Mouse (Mus musculus) spleen, adult 2 months (tissue): Measurements from ENCODE around the gene Dyrk2. TPM values are rescaled to one million over a fixed set of nuclear protein-coding genes. Genes with fewer than 3 reads are reported as not detected.

ENCODE experiments used
- DNase-seq, 2 experiments: peaks; one replicate each; pipeline versions ENCODE4 v3.0.0 to v3.0.0-alpha.2; 2012 to 2021; ENCODE audit warnings: low spot score in 2 of 2, low read depth in 1 of 2
- H3K27ac ChIP-seq: fragments of 200-500 bp; 2 replicates; pipeline ENCODE4 v1.5.1; 2012; ENCODE audit warnings: low read length, inconsistent platforms; ENCODE audit not compliant: insufficient read depth
- H3K27me3 ChIP-seq: fragments of 200-500 bp; 2 replicates; pipeline ENCODE4 v1.6.1; 2012; ENCODE audit warnings: mild to moderate bottlenecking, moderate library complexity, low read length, inconsistent platforms; ENCODE audit not compliant: control insufficient read depth, insufficient read depth
- H3K36me3 ChIP-seq: fragments of 200-500 bp; 2 replicates; pipeline ENCODE4 v1.6.1; 2012; ENCODE audit warnings: mild to moderate bottlenecking, low read length, inconsistent platforms; ENCODE audit not compliant: control insufficient read depth, insufficient read depth
- H3K4me1 ChIP-seq: fragments of 200-500 bp; 2 replicates; pipeline ENCODE4 v1.6.1; 2011; ENCODE audit warnings: inconsistent platforms; ENCODE audit not compliant: control insufficient read depth, insufficient read depth, insufficient read length
- H3K4me3 ChIP-seq: fragments of 200-500 bp; 2 replicates; pipeline ENCODE4 v1.5.1; 2011; ENCODE audit warnings: mild to moderate bottlenecking, inconsistent platforms; ENCODE audit not compliant: insufficient read depth, insufficient read length; ENCODE audit errors: extremely low read depth
- CTCF ChIP-seq: fragments of 200-500 bp; IDR thresholded peaks from 2 replicates; pipeline ENCODE4 v1.5.1; 2011; ENCODE audit warnings: mild to moderate bottlenecking, inconsistent platforms; ENCODE audit not compliant: insufficient read depth, insufficient read length, insufficient replicate concordance; ENCODE audit errors: extremely low read depth
- POLR2A ChIP-seq: fragments of 200-500 bp; IDR thresholded peaks from 2 replicates; pipeline ENCODE4 v1.6.1; 2011; ENCODE audit warnings: low read depth, low read length, inconsistent platforms
- WGBS: fragments of 180-500 bp; shearing (Covaris S2); methylation state at CpG from one replicate; pipeline ENCODE4 v1.1.7; 2018; 5-methylcytosine and 5-hydroxymethylcytosine counted together
- polyA plus RNA-seq: library from polyadenylated mRNA; depleted of rRNA; stranded (reverse); fragments of >200 nt; gene quantifications from 2 replicates; pipeline ENCODE4 v1.2.3, GENCODE M21; 2012; rRNA removed

The Dyrk2 gene
- polyA plus RNA-seq: 10.0 and 10.1 TPM in 2 replicates

GRCm38 (mm10) chr10:118870201-118870980 lies at the start of gene Dyrk2:
Gene Dyrk2, minus strand, starts transcription at chr10:118870209.
- DNase-seq: no peak
- no peaks in the 10 kb centered on the region; the same call in 1 of the 2 replicates for H3K36me3 ChIP-seq
- WGBS: 51% methylated on average over 16 of the region's 16 CpGs

DNA sequence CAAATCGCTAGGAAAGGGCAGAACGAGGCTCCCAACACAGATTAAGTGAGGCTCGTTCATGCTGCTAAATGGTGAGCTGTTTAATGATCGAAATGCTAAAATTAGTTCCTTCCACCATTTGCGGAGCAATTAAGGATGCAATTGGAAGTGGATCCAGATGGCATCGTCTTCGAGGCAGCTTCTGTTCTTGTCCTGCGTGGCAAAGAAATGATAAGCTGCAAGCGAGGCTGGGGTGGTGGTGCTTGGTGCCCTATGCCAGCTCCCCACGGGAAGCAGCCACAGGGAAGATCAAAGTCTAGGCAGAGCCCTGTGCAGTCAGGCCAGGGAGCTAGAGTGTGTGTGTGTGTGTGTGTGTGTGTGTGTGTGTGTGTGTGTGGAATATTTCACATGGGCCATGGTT lies 32.6 kb upstream of the Dyrk2 start:
- TF ChIP-seq CTCF (no peak), POLR2A (no peak)
- H3K27me3 ChIP-seq: no peaks in the 10 kb centered on the region
- H3K27ac ChIP-seq: no peak overlapping the region
- 90% methylated on average over 10 of the region's 10 CpGs for WGBS
- no peak for DNase-seq
- no peaks in the 10 kb centered on the region for H3K4me1 ChIP-seq
- H3K4me3 ChIP-seq: no peak overlapping the region
- H3K36me3 ChIP-seq: no peaks in the 10 kb centered on the region

More at GRCm38 (mm10) chr10:118870201-118870980, at the start of gene Dyrk2:
- Histone ChIP-seq H3K27me3 (no peaks in the 10 kb centered on the region), H3K27ac (peak within 1 kb of the TSS; percentile 71), H3K4me1 (peaks cover 11% of the 10 kb centered on the region), H3K4me3 (peak within 1 kb of the TSS; percentile 98)
- TF ChIP-seq POLR2A: no peak
- no peak for TF ChIP-seq CTCF

DNA sequence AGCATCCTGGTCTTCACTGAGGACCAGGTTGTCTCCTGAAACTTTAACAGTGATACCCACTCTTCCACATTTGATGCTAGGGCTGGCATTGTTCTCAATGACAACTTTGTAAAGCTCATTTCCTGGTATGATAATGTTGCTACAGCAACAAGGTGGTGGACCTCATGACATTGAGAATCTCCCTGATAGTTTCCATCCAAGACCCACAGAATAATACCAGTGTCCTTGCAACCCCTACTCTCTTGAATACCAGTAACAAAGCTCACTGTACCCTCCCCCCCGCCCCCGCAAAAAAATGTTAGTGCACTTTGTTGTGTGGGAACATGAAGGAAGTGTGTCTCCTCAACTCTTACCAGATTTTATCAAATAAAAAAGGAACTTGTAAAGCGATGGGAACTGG lies 23.6 kb upstream of the Dyrk2 start:
- TF ChIP-seq POLR2A: no peak
- TF ChIP-seq CTCF: no peak
- 15% methylated on average over 3 of the region's 3 CpGs for WGBS
- Histone ChIP-seq H3K36me3 (no peaks in the 10 kb centered on the region), H3K4me1 (peaks cover 3% of the 10 kb centered on the region; the same call in 1 of the 2 replicates), H3K27ac (no peak overlapping the region), H3K27me3 (no peaks in the 10 kb centered on the region), H3K4me3 (no peak overlapping the region)
- no peak for DNase-seq

GRCm38 (mm10) chr10:118884126-118884525 lies 14.1 kb upstream of the Dyrk2 start:
- peak in 1 of 2 experiments; percentile 23 for DNase-seq
- Histone ChIP-seq H3K4me1 (peaks cover 14% of the 10 kb centered on the region), H3K27ac (peak overlapping the region; percentile 58), H3K4me3 (no peak overlapping the region), H3K36me3 (no peaks in the 10 kb centered on the region), H3K27me3 (no peaks in the 10 kb centered on the region)
- 79% methylated on average over 2 of the region's 2 CpGs for WGBS
- TF ChIP-seq CTCF: no peak
- no peak for TF ChIP-seq POLR2A

DNA sequence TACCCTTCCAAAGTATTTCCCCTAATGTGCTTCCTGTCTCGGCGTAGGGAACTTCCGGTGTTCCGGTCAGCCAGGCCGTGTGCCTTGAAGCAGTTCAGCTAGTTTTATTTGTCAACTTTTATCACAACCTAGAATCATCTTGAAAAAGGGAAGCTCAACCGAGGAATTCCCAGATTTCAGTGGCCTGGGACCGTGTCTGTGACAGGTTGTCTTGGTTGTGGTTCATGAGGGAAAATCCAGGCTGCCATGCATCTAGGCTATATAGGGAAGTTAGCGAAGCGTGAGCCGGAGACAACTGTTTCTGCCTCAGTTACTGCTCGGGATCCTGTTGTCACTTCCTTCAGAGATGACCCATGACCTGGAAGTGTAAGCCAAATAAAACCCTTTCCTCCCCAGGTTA lies 13.3 kb upstream of the Dyrk2 start:
- DNase-seq: no peak
- WGBS: 37% methylated on average over 11 of the region's 11 CpGs
- peak overlapping the region; percentile 83 for H3K27ac ChIP-seq
- H3K4me1 ChIP-seq: peaks cover 14% of the 10 kb centered on the region
- no peaks in the 10 kb centered on the region for H3K27me3 ChIP-seq
- H3K36me3 ChIP-seq: no peaks in the 10 kb centered on the region
- TF ChIP-seq CTCF (no peak), POLR2A (no peak)
- no peak overlapping the region for H3K4me3 ChIP-seq

DNA sequence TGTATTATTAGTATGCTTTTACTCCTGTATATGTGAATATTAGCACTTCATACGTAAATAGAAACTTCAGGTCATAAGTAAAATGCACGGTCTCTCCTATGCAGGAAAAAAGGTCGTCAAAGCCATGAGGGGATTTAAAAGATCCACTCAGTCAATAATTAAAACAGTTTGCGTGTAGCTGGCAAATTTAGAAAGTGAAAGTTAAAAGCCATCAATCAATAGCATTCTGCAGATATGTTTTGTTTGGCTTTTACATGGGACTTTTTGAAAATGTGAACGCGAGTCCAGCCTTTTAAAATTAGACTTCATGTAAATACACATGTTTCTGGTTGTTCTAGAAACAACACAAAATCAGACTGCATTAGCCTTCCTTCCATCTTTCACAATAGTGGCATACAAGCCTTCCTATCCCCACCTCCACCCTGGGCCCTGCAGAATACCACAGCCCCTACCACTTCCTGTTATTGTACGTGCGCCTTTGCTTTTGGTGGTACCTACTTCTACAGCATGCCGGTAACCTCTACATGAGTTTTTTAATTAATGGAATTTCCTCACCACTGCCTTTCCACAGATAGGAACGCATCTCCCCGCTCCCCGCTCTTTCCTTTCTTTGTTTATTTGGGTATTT lies 12.4 kb upstream of the Dyrk2 start:
- Histone ChIP-seq H3K27ac (peak overlapping the region; percentile 83), H3K27me3 (no peaks in the 10 kb centered on the region), H3K36me3 (no peaks in the 10 kb centered on the region), H3K4me1 (peaks cover 14% of the 10 kb centered on the region), H3K4me3 (no peak overlapping the region)
- 8% methylated on average over 12 of the region's 12 CpGs for WGBS
- TF ChIP-seq POLR2A (peak; percentile 8; the same call in 1 of the 2 replicates), CTCF (no peak)
- DNase-seq: peak; percentile 72 to 80
